8 mouse cellular contexts compared by ENCODE assay signal in genomic region chr16:91730446-91730845, GRCm38 (mm10). TPM values are rescaled to one million over a fixed set of nuclear protein-coding genes. Genes with fewer than 3 reads are reported as not detected.
DNase-seq lines count a peak whose midpoint lies in the region; ATAC-seq lines count a peak whose summit lies in the region.

No protein-coding gene starts in this region.

- under 1% methylated on average over 11 of the region's 11 CpGs for WGBS in embryonic facial prominence, embryonic 12.5 days
- 2% methylated on average over 11 of the region's 11 CpGs for WGBS in intestine, embryonic 14.5 days
- WGBS in neural tube, embryonic 12.5 days: under 1% methylated on average over 11 of the region's 11 CpGs

- no peak for ATAC-seq in megakaryocyte, adult 5-6 weeks (ENCODE audit: poor library complexity, severe bottlenecking)
- ATAC-seq in embryonic facial prominence, embryonic 12.5 days (ENCODE audit: insufficient number of reproducible peaks, insufficient read depth, low FRiP score, low TSS enrichment): no peak
- ATAC-seq in intestine, embryonic 14.5 days (replicated peaks; ENCODE audit: low FRiP score, low TSS enrichment, low read depth): no peak
- ATAC-seq in neural tube, embryonic 12.5 days (ENCODE audit: low FRiP score, low read depth): no peak

- peaks cover 78% of the 10 kb centered on the region for H3K4me1 ChIP-seq in megakaryocyte, embryonic 14.5 days
- H3K4me1 ChIP-seq in embryonic facial prominence, embryonic 12.5 days: peaks cover 29% of the 10 kb centered on the region
- H3K4me1 ChIP-seq in intestine, embryonic 14.5 days (replicated peaks; ENCODE audit: control insufficient read depth, insufficient read depth, low read length): peaks cover 20% of the 10 kb centered on the region
- peaks cover 42% of the 10 kb centered on the region for H3K4me1 ChIP-seq in neural tube, embryonic 12.5 days

- H3K4me2 ChIP-seq in embryonic facial prominence, embryonic 12.5 days (replicated peaks): peak overlapping the region; percentile 80
- H3K4me2 ChIP-seq in intestine, embryonic 14.5 days (ENCODE audit: low read length): peak overlapping the region; percentile 69
- H3K4me2 ChIP-seq in neural tube, embryonic 12.5 days (replicated peaks): peak overlapping the region; percentile 70

- H3K4me3 ChIP-seq in megakaryocyte, embryonic 14.5 days (replicated peaks): peak overlapping the region; percentile 97
- peak overlapping the region; percentile 91 for H3K4me3 ChIP-seq in embryonic facial prominence, embryonic 12.5 days
- peak overlapping the region; percentile 84 for H3K4me3 ChIP-seq in intestine, embryonic 14.5 days (ENCODE audit: low read depth, low read length)
- peak overlapping the region; percentile 86 for H3K4me3 ChIP-seq in neural tube, embryonic 12.5 days

- no peaks in the 10 kb centered on the region for H3K9me3 ChIP-seq in megakaryocyte, embryonic 14.5 days
- no peaks in the 10 kb centered on the region for H3K9me3 ChIP-seq in embryonic facial prominence, embryonic 12.5 days
- H3K9me3 ChIP-seq in intestine, embryonic 14.5 days (ENCODE audit: control insufficient read depth, low read length): no peaks in the 10 kb centered on the region
- no peaks in the 10 kb centered on the region for H3K9me3 ChIP-seq in neural tube, embryonic 12.5 days

- DNase-seq in intestine, embryonic 14.5 days (ENCODE audit: low spot score): no peak
- no peak for DNase-seq in frontal cortex, postnatal 25 days (ENCODE audit: low spot score in 2 of 2)
- DNase-seq in left cerebral cortex, postnatal 25 days (ENCODE audit: low spot score in 2 of 2): no peak
- DNase-seq in retina, embryonic 14.5 days (ENCODE audit: low spot score): no peak

- H3K27me3 ChIP-seq in megakaryocyte, embryonic 14.5 days (replicated peaks): peaks cover 54% of the 10 kb centered on the region
- H3K27me3 ChIP-seq in embryonic facial prominence, embryonic 12.5 days: no peaks in the 10 kb centered on the region
- no peaks in the 10 kb centered on the region for H3K27me3 ChIP-seq in intestine, embryonic 14.5 days (replicated peaks; ENCODE audit: control insufficient read depth, insufficient read depth, low read length)
- H3K27me3 ChIP-seq in neural tube, embryonic 12.5 days (replicated peaks): no peaks in the 10 kb centered on the region

- H3K36me3 ChIP-seq in megakaryocyte, embryonic 14.5 days (replicated peaks; ENCODE audit: low read length): peaks cover 18% of the 10 kb centered on the region
- H3K36me3 ChIP-seq in embryonic facial prominence, embryonic 12.5 days: no peaks in the 10 kb centered on the region
- no peaks in the 10 kb centered on the region for H3K36me3 ChIP-seq in intestine, embryonic 14.5 days (ENCODE audit: control insufficient read depth, insufficient read depth, low read length)
- H3K36me3 ChIP-seq in neural tube, embryonic 12.5 days: no peaks in the 10 kb centered on the region

- peak overlapping the region; percentile 97 for H3K9ac ChIP-seq in embryonic facial prominence, embryonic 12.5 days
- H3K9ac ChIP-seq in intestine, embryonic 14.5 days (ENCODE audit: low read length): peak overlapping the region; percentile 81
- peak overlapping the region; percentile 96 for H3K9ac ChIP-seq in neural tube, embryonic 12.5 days

- intact Hi-C loops in left cerebral cortex, postnatal 25 days (cut with DNase I): loop anchor here (5.0 kb wide), 1 partner anchor 52 kb away; no protein-coding TSS in a partner anchor

- peak overlapping the region; percentile 96; the same call in 1 of the 2 replicates for H3K27ac ChIP-seq in embryonic facial prominence, embryonic 12.5 days
- H3K27ac ChIP-seq in intestine, embryonic 14.5 days (ENCODE audit: low read depth): peak overlapping the region; percentile 87; the same call in 1 of the 2 replicates
- peak overlapping the region; percentile 90; the same call in 1 of the 2 replicates for H3K27ac ChIP-seq in neural tube, embryonic 12.5 days

RNA-seq across cellular contexts. Expression of gene Itsn1, which starts 1.4 kb away (rescaled TPM):
- 24.6 and 49.2 TPM in 2 replicates for polyA plus RNA-seq in megakaryocyte, embryonic 14.5 days (2012; ENCODE audit: insufficient read depth, low replicate concordance)
- 12.0 and 15.6 TPM in 2 replicates for total RNA-seq in megakaryocyte, adult 5-6 weeks (2015)
- 12.5 and 24.2 TPM in 2 replicates for total RNA-seq in megakaryocyte, adult 5-6 weeks (2017)
- polyA plus RNA-seq in embryonic facial prominence, embryonic 12.5 days (2016; fragmentation: Nextera tagmentation; extraction: Ambion mirVana): 39.6 and 43.2 TPM in 2 replicates
- polyA plus RNA-seq in intestine, embryonic 14.5 days (2014; fragmentation: Nextera tagmentation; extraction: Ambion mirVana): 22.5 and 22.7 TPM in 2 replicates
- polyA plus RNA-seq in neural tube, embryonic 12.5 days (2016; fragmentation: Nextera tagmentation; extraction: Ambion mirVana): 74.4 and 75.3 TPM in 2 replicates
- 100 to 1,000 TPM; 122 to 125 TPM for total RNA-seq in left cerebral cortex, postnatal 25 days (2021)

RNA-seq across cellular contexts. Expression of gene Cryzl1, which starts 1.7 kb away (rescaled TPM):
- polyA plus RNA-seq in megakaryocyte, embryonic 14.5 days (2012; ENCODE audit: insufficient read depth, low replicate concordance): 9.9 TPM in 1 of 2 replicates, not detected in the other
- 61.0 and 73.7 TPM in 2 replicates for total RNA-seq in megakaryocyte, adult 5-6 weeks (2015)
- total RNA-seq in megakaryocyte, adult 5-6 weeks (2017): 66.0 and 69.4 TPM in 2 replicates
- 69.1 and 70.1 TPM in 2 replicates for polyA plus RNA-seq in embryonic facial prominence, embryonic 12.5 days (2016; fragmentation: Nextera tagmentation; extraction: Ambion mirVana)
- polyA plus RNA-seq in intestine, embryonic 14.5 days (2014; fragmentation: Nextera tagmentation; extraction: Ambion mirVana): 69.4 and 73.3 TPM in 2 replicates
- 70.0 and 80.7 TPM in 2 replicates for polyA plus RNA-seq in neural tube, embryonic 12.5 days (2016; fragmentation: Nextera tagmentation; extraction: Ambion mirVana)
- total RNA-seq in left cerebral cortex, postnatal 25 days (2021): 100 to 1,000 TPM; 104 to 111 TPM

RNA-seq across cellular contexts. Expression of gene Donson, which starts 41.9 kb away (rescaled TPM):
- 4.6 and 11.1 TPM in 2 replicates for polyA plus RNA-seq in megakaryocyte, embryonic 14.5 days (2012; ENCODE audit: insufficient read depth, low replicate concordance)
- total RNA-seq in megakaryocyte, adult 5-6 weeks (2015): 17.8 and 32.6 TPM in 2 replicates
- total RNA-seq in megakaryocyte, adult 5-6 weeks (2017): 23.5 and 50.1 TPM in 2 replicates
- 32.7 and 32.8 TPM in 2 replicates for polyA plus RNA-seq in embryonic facial prominence, embryonic 12.5 days (2016; fragmentation: Nextera tagmentation; extraction: Ambion mirVana)
- 24.3 and 24.7 TPM in 2 replicates for polyA plus RNA-seq in intestine, embryonic 14.5 days (2014; fragmentation: Nextera tagmentation; extraction: Ambion mirVana)
- polyA plus RNA-seq in neural tube, embryonic 12.5 days (2016; fragmentation: Nextera tagmentation; extraction: Ambion mirVana): 26.1 and 30.5 TPM in 2 replicates
- total RNA-seq in left cerebral cortex, postnatal 25 days (2021): 10 to 100 TPM; 27.4 to 28.8 TPM
